Mouse (Mus musculus): ENCODE measurements around the gene Inafm2. TPM values are rescaled to one million over a fixed set of nuclear protein-coding genes. Genes with fewer than 3 reads are reported as not detected.

Inafm2 gene
- polyA plus RNA-seq, 1 experiment from 2014 or later = 15.6 TPM

GRCm38 (mm10) chr2:118779065-118779464, 33.5 kb downstream of the Inafm2 start:
- H3K4me2 ChIP-seq = peak overlapping the region; percentile 74
- no peaks in the 10 kb centered on the region for H3K9me3 ChIP-seq (replicated peaks)

GRCm38 (mm10) chr2:118779504-118780480, 34.2 kb downstream of the Inafm2 start, which contains the start of gene Disp2:
TSS of gene Disp2 (plus strand) at chr2:118779719.
- no peaks in the 10 kb centered on the region for H3K9me3 ChIP-seq (replicated peaks)
- ATAC-seq (replicated peaks; ENCODE audit: low FRiP score) = peak; percentile 91
- peak within 1 kb of the TSS; percentile 74 for H3K4me2 ChIP-seq
- H3K4me1 ChIP-seq = peaks cover 11% of the 10 kb centered on the region
- H3K4me3 ChIP-seq (replicated peaks) = peak within 1 kb of the TSS; percentile 43
- H3K27ac ChIP-seq = no peak within 1 kb of the TSS
- H3K36me3 ChIP-seq = no peaks in the 10 kb centered on the region
- H3K27me3 ChIP-seq = peaks cover 20% of the 10 kb centered on the region
- WGBS = 13% methylated on average over 39 of the region's 39 CpGs
- no peak within 1 kb of the TSS for H3K9ac ChIP-seq

More at GRCm38 (mm10) chr2:118779065-118779464, 33.5 kb downstream of the Inafm2 start:
- H3K9ac ChIP-seq = no peak overlapping the region
- H3K27ac ChIP-seq = no peak overlapping the region
- ATAC-seq (replicated peaks; ENCODE audit: low FRiP score) = no peak
- peaks cover 11% of the 10 kb centered on the region for H3K4me1 ChIP-seq
- 8% methylated on average over 10 of the region's 10 CpGs for WGBS
- peaks cover 20% of the 10 kb centered on the region for H3K27me3 ChIP-seq
- H3K4me3 ChIP-seq (replicated peaks) = peak overlapping the region; percentile 43
- H3K36me3 ChIP-seq = no peaks in the 10 kb centered on the region

GRCm38 (mm10) chr2:118781115-118781514, 35.6 kb downstream of the Inafm2 start:
- no peaks in the 10 kb centered on the region for H3K36me3 ChIP-seq
- H3K4me2 ChIP-seq = no peak overlapping the region
- H3K9me3 ChIP-seq (replicated peaks) = no peaks in the 10 kb centered on the region
- WGBS = 27% methylated on average over 1 of the region's 1 CpGs
- H3K27ac ChIP-seq = no peak overlapping the region
- H3K27me3 ChIP-seq = peaks cover 23% of the 10 kb centered on the region
- no peak for ATAC-seq (replicated peaks; ENCODE audit: low FRiP score)
- H3K9ac ChIP-seq = no peak overlapping the region
- H3K4me1 ChIP-seq = peaks cover 11% of the 10 kb centered on the region
- no peak overlapping the region for H3K4me3 ChIP-seq (replicated peaks)

GRCm38 (mm10) chr2:118782303-118782702, 36.7 kb downstream of the Inafm2 start:
- Histone ChIP-seq H3K9me3 (replicated peaks) (no peaks in the 10 kb centered on the region), H3K4me2 (no peak overlapping the region), H3K36me3 (no peaks in the 10 kb centered on the region), H3K4me3 (replicated peaks) (no peak overlapping the region), H3K9ac (no peak overlapping the region), H3K4me1 (peaks cover 11% of the 10 kb centered on the region), H3K27me3 (peaks cover 27% of the 10 kb centered on the region), H3K27ac (no peak overlapping the region)
- 50% methylated on average over 4 of the region's 4 CpGs for whole genome bisulfite sequencing
- ATAC-seq (replicated peaks; ENCODE audit: low FRiP score) = no peak

- no peak for ATAC-seq (replicated peaks; ENCODE audit: low FRiP score)
- H3K9ac ChIP-seq = no peak overlapping the region
- no peak overlapping the region for H3K4me3 ChIP-seq (replicated peaks)
Measured at GRCm38 (mm10) chr2:118783093-118783492, 37.5 kb downstream of the Inafm2 start.

GRCm38 (mm10) chr2:118783663-118784062, 38.1 kb downstream of the Inafm2 start:
- H3K9me3 ChIP-seq (replicated peaks) = no peaks in the 10 kb centered on the region
- H3K36me3 ChIP-seq = no peaks in the 10 kb centered on the region
- H3K4me2 ChIP-seq = no peak overlapping the region
- H3K27me3 ChIP-seq = peaks cover 22% of the 10 kb centered on the region; the same call in 1 of the 2 replicates
- 88% methylated on average over 7 of the region's 7 CpGs for WGBS
- H3K4me1 ChIP-seq = peaks cover 11% of the 10 kb centered on the region
- no peak overlapping the region for H3K9ac ChIP-seq
- no peak overlapping the region for H3K27ac ChIP-seq
- ATAC-seq (replicated peaks; ENCODE audit: low FRiP score) = no peak
- H3K4me3 ChIP-seq (replicated peaks) = no peak overlapping the region

More at GRCm38 (mm10) chr2:118783093-118783492, 37.5 kb downstream of the Inafm2 start:
- Histone ChIP-seq H3K27ac (no peak overlapping the region), H3K4me2 (no peak overlapping the region), H3K9me3 (replicated peaks) (no peaks in the 10 kb centered on the region), H3K27me3 (peaks cover 27% of the 10 kb centered on the region; the same call in 1 of the 2 replicates), H3K36me3 (no peaks in the 10 kb centered on the region), H3K4me1 (peaks cover 11% of the 10 kb centered on the region)
- WGBS = 61% methylated on average over 5 of the region's 5 CpGs

GRCm38 (mm10) chr2:118786525-118786924, 41.0 kb downstream of the Inafm2 start:
- Histone ChIP-seq H3K4me2 (no peak overlapping the region), H3K27ac (no peak overlapping the region), H3K36me3 (no peaks in the 10 kb centered on the region), H3K9ac (no peak overlapping the region), H3K4me1 (peaks cover 8% of the 10 kb centered on the region), H3K4me3 (replicated peaks) (no peak overlapping the region), H3K27me3 (peaks cover 23% of the 10 kb centered on the region; the same call in 1 of the 2 replicates), H3K9me3 (replicated peaks) (no peaks in the 10 kb centered on the region)
- WGBS = 78% methylated on average over 5 of the region's 5 CpGs
- ATAC-seq (replicated peaks; ENCODE audit: low FRiP score) = no peak

GRCm38 (mm10) chr2:118789501-118789900, 43.9 kb downstream of the Inafm2 start:
- no peaks in the 10 kb centered on the region for H3K9me3 ChIP-seq (replicated peaks)
- no peaks in the 10 kb centered on the region for H3K36me3 ChIP-seq
- H3K4me3 ChIP-seq (replicated peaks) = no peak overlapping the region
- peaks cover 8% of the 10 kb centered on the region for H3K4me1 ChIP-seq
- no peak for ATAC-seq (replicated peaks; ENCODE audit: low FRiP score)
- H3K27me3 ChIP-seq = peaks cover 29% of the 10 kb centered on the region; the same call in 1 of the 2 replicates
- no peak overlapping the region for H3K9ac ChIP-seq
- no peak overlapping the region for H3K27ac ChIP-seq
- H3K4me2 ChIP-seq = no peak overlapping the region
- 91% methylated on average over 11 of the region's 11 CpGs for WGBS

GRCm38 (mm10) chr2:118790221-118790550, 44.6 kb downstream of the Inafm2 start:
- no peak for ATAC-seq (replicated peaks; ENCODE audit: low FRiP score)
- peak overlapping the region; percentile 53 for H3K4me2 ChIP-seq
- H3K36me3 ChIP-seq = no peaks in the 10 kb centered on the region
- H3K9me3 ChIP-seq (replicated peaks) = no peaks in the 10 kb centered on the region
- no peak overlapping the region for H3K27ac ChIP-seq
- 58% methylated on average over 12 of the region's 12 CpGs for WGBS
- peaks cover 29% of the 10 kb centered on the region; the same call in 1 of the 2 replicates for H3K27me3 ChIP-seq
- H3K4me3 ChIP-seq (replicated peaks) = 0 out of 2 replicates have a peak overlapping the region, but pooled peaks have one; percentile 10
- H3K4me1 ChIP-seq = peaks cover 8% of the 10 kb centered on the region
- no peak overlapping the region for H3K9ac ChIP-seq

GRCm38 (mm10) chr2:118790551-118791525, 45.3 kb downstream of the Inafm2 start:
- H3K9ac ChIP-seq = no peak overlapping the region
- H3K27me3 ChIP-seq = peaks cover 29% of the 10 kb centered on the region; the same call in 1 of the 2 replicates
- peak overlapping the region; percentile 53 for H3K4me2 ChIP-seq
- H3K9me3 ChIP-seq (replicated peaks) = no peaks in the 10 kb centered on the region
- ATAC-seq (replicated peaks; ENCODE audit: low FRiP score) = no peak
- 28% methylated on average over 44 of the region's 44 CpGs for WGBS
- peaks cover 8% of the 10 kb centered on the region for H3K4me1 ChIP-seq
- no peaks in the 10 kb centered on the region for H3K36me3 ChIP-seq
- no peak overlapping the region for H3K27ac ChIP-seq
- H3K4me3 ChIP-seq (replicated peaks) = peak overlapping the region; percentile 10; the same call in 1 of the 2 replicates

GRCm38 (mm10) chr2:118791591-118792258, 46.2 kb downstream of the Inafm2 start:
- no peak overlapping the region for H3K4me3 ChIP-seq (replicated peaks)
- peaks cover 23% of the 10 kb centered on the region; the same call in 1 of the 2 replicates for H3K27me3 ChIP-seq
- H3K9me3 ChIP-seq (replicated peaks) = no peaks in the 10 kb centered on the region
- peaks cover 8% of the 10 kb centered on the region for H3K4me1 ChIP-seq
- H3K9ac ChIP-seq = no peak overlapping the region
- no peak overlapping the region for H3K27ac ChIP-seq
- WGBS = 93% methylated on average over 26 of the region's 26 CpGs
- no peaks in the 10 kb centered on the region for H3K36me3 ChIP-seq
- no peak for ATAC-seq (replicated peaks; ENCODE audit: low FRiP score)
- H3K4me2 ChIP-seq = no peak overlapping the region

All from kidney, embryonic 15.5 days (tissue).